Mouse (Mus musculus): Measurements from ENCODE around the gene Tuba1b.
"Not testable (repeated sequence)": the region's sequence is repeated elsewhere in the genome, so short reads cannot be mapped to it uniquely, and the experiment has no call there.

Gene Tuba1b

DNA sequence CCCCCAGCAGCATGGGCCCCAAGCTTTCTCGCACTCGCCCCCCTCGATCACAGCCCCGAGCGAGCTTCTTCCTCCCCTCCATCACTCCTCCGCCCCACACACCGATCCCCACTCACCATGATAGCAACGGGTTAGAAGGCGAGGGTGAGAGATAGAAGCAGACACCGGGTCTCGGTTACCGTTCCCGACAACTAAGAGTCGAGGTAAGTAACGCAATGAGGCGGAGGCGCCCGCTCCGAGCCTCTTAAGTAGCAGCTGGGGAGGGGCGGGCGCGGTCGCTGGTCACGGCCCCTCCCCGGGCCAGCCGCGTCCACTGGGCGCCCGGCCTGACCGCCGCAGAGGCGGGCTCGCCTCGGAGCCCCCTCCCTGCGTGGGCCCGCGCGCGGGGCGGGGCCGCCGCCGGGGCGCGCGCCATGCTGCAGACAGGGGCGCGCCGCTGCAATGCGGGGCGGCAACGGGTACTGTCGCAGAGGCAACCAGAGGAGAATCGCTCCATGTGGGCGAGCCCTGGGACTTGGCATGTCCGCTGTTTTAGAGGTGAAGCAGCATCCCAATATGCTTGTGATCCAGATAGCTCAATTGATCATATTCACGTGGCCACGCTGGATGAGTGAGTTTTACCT lies at the start of gene Tuba1b:
TSS of gene Tuba1b (minus strand) at position 349 of the 623 bp plus-strand sequence.
- DNase-seq (ENCODE audit: low read depth, low spot score), result peak; percentile 89

DNA sequence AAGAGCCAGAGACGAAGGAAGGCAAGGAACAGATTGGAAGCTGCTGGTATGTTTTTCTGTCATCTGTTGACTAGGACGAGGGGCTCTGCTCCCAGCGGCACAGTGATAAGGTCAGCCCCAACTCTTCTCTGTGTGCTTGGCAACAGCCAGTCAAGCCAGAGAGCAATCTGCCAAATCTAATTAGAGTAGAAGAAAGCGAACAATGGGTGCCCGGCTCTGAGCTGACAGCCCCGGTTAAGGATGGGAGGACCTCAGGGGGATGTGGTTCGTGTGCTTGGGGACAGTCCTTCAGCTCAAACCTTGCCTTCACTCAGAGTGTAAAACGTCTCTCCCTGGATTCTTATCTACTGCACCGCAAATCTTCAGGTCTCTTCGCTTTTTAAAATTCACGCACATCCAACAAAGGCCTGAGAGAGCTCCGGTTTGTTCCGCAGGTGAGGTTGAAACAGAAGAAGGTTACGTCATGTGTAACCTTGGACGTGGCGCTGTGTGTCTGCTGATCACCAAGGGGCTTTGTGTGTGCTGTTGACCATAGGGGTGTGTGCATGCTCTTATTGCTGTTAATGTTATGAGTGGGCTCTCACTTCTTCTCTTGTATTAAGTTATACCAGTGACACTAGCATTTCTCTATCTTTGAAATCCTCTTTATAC lies 49.2 kb upstream of the Tuba1b start:
- DNase-seq (ENCODE audit: low read depth, low spot score), result no peak

DNA sequence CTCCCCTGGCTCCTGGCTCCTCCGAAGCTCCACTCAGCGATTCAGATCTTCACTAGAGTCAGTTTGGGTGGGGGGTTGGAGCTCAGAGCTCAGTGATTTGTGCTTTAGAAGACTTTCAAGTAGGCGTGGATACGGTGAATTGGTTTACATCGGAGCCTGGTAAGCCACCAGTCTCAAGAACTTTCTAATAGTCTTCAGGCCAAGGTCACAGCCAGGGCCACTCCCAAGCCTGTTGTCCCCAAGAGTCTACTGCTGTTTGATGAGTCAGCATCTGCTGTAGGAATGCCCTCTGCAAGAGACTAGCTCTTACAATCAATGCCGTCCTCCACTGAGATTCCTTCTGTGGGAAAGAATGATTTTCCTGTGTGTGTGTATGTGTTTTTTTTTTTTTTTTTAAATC lies 47.7 kb upstream of the Tuba1b start:
- DNase-seq (ENCODE audit: low read depth, low spot score), result no peak

DNA sequence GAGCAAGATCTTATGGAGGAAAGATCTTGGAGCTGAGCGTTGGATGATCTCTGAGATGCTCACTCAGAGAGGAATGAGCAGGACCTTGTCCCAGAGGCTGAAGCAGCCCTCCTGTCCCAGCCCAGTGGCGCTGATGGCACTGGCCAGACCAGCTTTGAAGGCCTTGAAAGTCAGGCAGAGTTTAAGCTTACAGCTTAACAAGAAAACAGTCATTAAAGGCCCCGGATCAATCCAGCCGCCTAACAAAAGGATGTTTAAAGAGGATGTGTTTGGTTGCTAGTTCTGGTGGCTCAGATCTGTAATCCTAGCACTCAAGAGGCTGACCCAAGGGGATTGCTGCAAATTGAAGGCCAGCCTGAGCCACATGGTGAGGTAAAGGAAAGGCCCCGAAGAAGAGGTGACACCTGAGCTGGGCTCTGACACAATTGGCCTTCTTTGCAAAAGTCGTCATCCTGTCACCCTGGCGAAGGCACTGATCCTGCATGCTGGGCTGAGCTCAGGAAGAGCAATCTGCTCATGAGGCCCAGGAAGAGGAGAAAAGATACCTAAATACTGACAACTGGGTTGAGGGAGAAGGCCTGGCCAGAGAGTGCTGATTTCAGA lies 45.7 kb upstream of the Tuba1b start:
- no peak for DNase-seq (ENCODE audit: low read depth, low spot score)

DNA sequence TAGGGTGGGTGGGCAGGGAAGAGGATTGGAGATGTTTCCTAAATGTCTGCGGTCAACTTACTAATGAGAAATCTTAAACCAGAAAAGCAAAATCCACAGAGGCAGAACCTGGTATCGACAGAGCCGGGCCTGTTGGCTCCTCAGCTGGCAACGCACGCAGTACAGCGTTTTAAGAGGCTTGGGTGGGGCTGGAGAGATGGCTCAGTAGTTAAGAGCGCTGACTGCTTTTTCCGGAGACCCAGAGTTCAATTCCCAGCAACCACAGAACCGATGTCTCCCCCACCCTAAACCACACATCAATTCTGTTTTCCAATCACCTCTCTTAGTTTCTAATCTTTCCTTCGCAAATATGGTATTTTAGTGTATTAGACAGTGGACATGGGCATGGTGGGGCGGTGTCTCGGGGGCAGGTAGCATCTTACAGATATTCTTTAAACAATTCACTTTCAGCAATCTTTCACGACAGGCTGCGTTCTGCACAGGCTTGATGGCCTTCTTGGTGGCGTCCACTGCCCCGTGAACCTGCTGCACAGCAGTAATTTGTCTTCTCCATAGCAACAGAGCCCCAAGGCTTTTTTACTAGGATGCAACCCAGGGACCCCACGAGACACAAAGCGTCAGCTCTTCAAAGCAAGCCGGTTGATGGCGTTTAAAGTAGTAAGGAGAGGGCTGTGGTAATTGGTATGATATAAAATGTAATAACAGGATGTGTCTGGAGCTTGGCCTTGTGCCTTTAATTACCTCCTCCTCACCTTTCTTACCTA lies 44.2 kb upstream of the Tuba1b start:
- DNase-seq (ENCODE audit: low read depth, low spot score), result no peak

DNA sequence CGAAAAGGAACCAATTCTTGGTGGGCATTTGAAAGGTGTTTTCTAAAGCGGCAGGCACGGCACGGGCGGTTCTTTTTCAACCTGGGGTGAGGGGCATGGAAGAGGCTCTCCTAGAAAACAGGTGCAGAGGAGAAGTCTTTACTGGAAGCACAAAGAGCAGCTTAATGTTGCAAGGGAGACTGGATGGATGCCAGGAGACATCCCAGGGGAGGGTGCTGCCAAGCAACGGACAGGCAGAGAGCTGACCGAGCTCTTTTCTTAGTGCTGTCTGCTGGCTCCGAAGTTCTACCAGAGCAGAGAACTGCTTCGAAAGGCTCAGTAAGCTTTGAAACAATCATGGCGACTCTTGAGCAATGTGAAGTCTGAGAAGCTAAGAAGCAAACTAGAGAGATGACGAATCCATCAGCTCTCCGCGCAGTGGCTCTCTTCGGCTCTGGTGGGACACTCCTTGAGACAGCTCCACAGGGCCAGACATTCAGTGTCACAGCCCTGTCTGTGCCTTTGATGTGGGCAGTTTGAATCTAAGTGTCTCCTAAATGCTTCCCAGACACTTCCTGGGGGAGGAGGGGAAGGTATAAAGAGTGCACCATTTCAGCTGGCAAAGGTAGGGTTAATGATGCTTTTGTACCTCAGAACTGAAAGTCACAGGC lies 43.5 kb upstream of the Tuba1b start:
- no peak for DNase-seq (ENCODE audit: low read depth, low spot score)

DNA sequence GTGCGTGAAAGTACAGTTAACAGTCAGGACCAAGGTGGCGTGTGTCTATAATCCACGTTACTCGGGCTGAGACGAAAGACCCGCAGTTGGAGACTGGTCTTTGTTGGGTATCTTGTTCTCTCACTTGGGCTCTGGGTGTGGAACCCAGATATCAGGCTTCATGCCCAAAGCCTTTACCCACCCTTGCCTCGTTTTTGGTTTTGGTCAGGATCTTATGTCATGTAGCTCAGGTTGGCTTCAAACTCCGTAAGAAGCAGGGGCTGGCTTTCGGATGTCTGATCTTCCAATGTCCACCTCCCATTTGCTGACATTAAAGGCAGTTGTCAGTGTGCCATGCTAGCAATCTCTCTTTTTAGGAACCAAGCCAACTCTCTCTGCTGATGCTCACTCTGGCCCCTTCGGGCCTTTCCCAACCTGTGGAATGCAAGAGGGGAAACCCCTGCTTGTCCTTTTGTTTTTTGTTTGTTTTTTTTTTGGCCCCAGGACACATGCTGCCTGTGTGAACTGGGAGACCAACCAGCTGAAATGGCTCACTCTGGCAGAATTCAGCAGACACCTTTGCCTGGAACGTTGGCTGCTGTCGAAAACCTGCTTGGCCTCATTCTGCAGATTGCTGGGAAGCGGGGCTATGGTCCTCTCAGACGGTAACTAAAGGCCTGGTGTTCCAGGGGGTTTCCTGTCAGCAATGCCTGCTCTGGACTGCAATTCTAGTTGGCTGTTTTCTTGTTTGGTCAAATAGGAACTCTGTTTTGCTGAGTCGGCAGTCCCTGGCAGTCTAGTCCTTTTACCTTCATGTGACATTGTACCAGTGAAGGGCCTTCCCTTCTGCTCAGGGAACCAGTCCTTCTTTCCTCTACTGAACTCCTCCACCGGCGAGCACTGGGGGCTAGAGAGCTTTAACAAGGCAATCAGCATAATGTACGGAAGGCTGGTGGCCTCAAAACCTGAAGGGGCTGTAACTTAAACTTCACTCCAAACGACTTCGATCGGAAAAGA lies 42.7 kb upstream of the Tuba1b start:
- no peak for DNase-seq (ENCODE audit: low read depth, low spot score)

DNA sequence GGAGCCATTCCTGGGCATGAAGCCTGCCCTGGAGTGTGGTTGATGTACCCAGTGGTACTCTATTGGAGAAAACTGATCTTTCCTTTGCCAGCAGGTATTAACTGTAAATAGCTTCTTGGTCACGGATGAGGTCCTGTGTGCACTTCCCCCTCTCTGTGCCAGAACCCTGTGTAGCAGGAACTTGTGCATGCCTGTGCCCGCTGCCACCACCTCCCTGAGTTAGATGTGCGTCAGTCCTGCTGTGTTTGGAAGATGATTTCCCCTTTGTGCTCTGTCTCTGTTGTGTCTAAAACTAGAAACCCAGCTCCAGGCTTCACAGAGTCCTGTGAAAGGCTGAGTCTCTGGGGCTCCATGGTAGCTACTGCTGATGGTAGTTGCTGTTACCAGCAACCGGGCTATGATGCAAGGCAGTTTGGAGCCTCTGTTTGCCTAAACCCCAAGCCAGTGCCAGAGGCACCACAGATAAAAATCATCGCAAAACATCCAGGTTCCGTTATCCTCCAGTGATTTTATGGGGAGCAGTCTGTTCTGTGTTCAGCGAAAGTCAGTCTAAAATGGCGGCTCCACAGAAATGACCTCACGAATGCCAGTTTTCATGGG lies 38.8 kb upstream of the Tuba1b start:
- no peak for DNase-seq (ENCODE audit: low read depth, low spot score)

DNA sequence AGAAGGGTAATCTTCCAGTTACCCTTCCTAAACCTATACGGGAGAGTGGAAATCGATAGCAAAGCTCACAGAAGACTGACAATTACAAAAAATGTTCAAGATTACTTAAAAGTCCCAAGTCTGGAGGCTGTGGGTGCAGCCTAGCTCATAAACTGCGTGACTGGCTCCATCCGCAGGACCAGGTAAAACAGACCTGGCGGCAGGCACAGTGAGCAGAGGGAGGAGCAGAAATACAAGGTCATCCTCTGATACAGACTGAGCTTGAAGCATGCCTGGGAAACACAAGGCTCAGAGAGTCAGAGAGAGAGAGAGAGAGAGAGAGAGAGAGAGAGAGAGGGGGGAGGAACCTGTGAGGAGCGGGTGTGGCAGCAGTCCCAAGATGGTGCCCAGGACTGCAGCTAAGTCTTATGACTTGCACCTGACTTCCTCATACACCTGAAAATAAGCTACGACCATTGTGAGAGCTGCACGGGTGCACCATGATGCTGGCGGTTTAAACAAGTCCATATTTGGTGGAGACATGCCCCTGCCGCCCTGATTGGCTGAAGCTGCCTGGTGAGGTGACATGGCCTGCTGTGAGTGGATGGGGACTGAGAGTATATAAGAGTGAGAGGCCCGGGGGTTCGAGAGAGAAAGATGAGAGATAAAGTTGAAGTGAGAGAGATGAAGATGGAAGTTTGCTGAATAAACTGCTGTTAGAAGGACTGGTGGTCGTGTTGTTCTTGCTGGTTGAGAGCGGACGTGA lies 37.4 kb upstream of the Tuba1b start:
- DNase-seq (ENCODE audit: low read depth, low spot score), result not testable (repeated sequence)

DNA sequence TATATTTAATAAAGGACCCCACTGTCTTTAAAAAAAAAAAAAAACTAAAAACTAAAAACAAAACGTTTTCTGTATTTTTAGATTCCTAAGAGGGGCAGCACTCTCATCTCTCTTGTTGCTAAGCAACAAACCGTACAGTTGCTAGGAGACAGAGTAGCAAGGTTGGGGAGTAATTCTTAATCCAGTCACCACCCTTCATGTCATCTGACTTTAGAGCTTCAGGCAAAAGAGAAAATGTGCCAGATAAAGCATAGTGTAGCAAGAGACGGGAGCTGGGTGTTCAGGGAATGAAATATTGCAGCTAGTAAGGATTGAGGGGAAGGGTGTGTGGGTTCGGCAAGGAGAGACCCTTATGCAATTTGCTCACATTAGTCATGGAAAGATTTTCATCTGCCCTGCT lies 36.7 kb upstream of the Tuba1b start:
- DNase-seq (ENCODE audit: low read depth, low spot score), result no peak

DNA sequence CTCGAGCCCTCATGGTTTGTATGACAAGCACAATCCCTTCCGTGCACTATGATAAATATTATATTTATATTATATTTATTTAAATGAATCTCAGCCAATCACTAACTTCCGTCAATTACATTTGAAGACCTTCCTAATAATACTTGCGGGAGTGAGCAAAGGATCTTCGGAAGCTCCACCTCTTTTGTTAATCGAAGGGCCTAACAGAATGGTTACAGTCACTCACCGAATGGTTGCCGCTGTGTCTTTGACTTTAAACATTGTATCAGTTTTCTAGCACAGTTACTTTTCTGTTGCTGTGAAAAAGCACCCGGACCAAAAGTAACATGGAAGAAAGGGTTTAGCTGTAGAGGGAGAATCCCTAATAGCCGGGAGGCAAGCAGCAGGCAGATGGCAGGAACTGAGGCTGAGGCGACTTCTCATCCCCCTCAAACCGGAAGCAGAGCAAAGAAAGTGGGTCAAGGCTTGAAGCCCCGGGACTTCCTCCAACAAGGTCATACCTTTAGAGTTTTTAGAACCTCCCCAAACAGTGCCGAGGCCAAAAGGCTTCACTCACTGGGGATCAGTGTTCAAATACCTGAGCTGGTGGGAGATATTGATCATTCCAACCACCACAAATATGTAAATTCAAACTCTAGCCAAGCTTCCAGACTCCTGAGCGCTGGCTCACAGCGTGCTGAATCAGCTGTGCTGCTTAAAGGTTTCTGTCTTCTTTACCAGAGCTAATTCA lies 35.2 kb upstream of the Tuba1b start:
- DNase-seq (ENCODE audit: low read depth, low spot score), result no peak

DNA sequence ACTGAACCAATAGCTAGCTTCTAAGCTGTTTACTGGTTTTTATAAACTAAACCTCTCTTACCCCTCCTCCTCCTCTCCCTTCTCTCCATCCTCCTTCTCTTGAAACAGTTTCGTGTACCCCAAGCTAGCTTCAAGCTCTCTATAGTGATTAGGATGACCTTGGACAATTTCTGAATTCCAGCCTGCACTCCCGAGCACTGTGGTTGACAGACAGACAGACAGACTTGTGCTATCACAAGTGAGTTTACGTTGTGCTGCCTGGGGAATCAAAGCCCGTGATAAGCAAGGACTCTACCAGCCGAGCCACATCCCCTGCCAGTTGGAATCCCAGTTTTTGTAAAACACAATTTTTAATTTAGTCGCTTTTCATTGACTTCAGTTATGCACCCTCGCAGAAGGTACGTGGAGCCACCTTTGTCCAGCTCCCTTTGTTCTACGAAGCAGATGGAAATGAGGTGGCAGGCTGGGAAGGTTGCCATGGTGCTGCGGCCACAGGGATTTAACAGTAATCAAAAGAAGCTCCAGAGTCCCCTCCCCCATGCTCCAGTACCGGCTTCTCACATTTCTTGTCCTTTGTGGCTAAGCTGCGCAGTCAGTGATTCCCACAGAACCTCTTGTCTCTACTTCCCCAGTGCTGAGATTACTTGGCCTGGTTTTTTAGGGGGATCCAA lies 34.5 kb upstream of the Tuba1b start:
- no peak for DNase-seq (ENCODE audit: low read depth, low spot score)

DNA sequence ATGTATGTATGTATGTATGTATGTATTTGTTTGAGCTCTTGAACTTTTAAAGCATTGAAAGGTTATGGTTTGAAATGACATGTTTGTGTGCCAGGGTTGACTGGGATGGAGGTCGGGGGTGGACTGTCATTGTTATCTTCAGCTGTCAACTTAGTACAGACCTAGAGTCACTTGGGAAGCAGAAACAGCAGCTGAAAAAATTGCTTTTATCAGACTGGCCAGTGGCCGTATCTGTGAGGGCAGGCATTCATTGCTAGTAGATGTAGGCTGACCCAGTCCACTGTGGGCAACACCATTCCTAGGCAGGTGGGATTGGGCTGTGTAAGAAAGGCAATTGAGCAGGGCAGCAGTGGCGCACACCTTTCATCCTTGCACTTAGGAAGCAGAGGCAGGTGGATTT lies 25.2 kb upstream of the Tuba1b start:
- no peak for DNase-seq (ENCODE audit: low read depth, low spot score)

DNA sequence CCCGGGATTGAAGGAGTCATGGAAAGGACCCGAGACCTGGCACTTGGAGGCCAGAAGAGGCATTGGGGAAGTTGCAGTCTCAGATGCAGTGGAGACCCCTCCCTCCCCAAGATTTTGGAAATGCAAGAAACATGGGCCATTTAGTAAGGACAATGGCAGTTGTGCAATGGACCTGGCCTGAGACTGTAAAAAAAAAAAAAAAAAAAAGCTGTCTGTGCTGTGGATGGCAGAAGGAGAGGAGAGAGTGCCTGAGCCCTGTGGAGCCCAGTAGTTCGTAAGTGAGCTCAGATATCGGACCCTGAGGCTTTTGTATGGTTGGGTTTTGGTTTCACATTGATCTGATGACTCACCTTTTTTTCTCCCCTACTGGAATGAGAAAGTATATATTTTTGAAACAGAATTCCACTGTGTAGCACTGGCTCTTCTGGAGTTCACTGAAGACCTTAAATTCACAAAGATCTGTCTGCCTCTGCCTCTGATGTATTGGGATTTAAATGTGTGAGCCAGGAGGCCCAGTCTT lies 24.6 kb upstream of the Tuba1b start:
- no peak for DNase-seq (ENCODE audit: low read depth, low spot score)

DNA sequence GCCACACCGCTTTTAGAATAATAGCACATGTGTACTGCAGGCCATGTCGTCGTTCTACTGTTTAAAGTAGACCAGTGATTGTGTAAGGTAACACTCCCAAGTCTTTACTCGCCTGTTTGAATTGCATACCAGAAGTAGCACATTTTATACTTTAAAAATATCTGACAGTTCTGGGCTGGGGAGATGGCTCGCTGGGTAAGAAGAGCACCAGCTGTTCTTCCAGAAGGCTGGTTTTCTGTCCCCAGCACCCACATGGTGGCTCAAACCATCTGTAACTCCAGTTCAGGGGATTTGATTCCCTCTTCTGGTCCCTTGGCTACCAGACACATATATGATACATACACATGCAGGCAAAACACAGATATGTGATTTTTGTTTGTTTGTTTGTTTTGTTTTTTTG lies 23.1 kb upstream of the Tuba1b start:
- DNase-seq (ENCODE audit: low read depth, low spot score), result no peak

DNA sequence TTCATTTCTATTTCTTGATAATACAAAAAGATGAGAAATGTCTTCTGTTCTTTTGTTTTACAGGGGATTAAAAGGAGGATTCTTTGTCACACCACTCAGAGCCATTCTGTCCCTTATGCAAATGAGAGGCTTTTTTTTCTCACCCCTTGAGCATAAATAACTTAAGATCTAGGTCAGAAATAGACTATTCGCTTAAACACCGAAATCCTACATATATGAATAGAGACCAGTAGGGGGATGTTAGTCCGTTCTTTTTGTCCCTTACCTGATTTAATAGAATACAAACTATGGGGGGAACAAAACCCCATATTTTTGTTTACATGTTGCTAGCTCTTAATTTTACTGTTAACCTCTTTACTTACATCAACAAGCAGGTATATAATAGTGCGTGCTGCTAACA lies 21.6 kb upstream of the Tuba1b start:
- DNase-seq (ENCODE audit: low read depth, low spot score), result no peak

DNA sequence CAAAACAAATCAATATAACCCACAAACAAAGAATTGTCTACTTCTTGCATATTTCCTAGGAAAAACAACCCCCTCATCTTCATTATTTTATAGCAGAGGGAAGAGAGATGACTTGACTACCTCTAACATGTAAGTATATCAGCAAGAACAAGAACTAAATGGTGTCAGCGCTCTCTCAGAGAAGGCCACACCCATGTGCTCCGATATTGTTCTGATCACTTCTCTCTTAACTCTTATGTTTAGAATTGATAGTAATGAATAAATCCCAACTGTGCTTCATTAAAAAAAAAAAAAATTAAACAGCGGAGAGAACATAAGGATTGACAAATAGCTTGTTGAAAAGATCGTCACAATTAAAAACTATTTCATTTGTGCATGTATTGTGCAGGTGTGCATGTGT lies 21.0 kb upstream of the Tuba1b start:
- DNase-seq (ENCODE audit: low read depth, low spot score), result no peak
